In the genomic region with DNA sequence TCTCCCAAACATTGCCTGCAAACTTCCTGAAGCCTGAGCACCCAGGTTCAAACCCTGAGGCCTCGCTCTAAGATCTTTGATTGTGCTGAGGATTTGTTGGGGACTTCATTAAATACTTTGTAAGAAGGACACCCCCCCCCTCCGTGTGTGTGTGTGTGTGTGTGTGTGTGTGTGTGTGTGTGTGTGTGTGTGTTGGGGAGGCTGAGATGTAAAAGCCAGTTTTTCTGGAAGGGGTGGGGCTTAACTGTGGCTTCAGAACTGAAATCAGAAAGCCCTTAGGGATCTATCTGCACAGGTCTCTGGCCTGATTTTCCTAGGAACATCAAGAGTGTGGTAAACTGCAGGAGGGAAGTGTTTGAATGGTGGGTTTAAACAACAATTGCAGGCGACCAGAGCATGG, we compare ENCODE assay signal across 9 mouse cellular contexts. TPM values are rescaled to one million over a fixed set of nuclear protein-coding genes. Genes with fewer than 3 reads are reported as not detected.
A peak's percentile ranks its signal among the peaks of the same experiment; 100 is the strongest.
DNase-seq lines count a peak whose midpoint lies in the region; ATAC-seq lines count a peak whose summit lies in the region.
"Had no signal": no experiment of that assay in that cellular context is flagged by ENCODE, and none has a peak within 500 bp of the region (broad histone marks: within the 10 kb centered on the region; RNA-seq: fewer than 3 reads in every experiment).

No protein-coding gene starts in this region.

- H3K36me3 ChIP-seq in heart, embryonic 15.5 days: no peaks in the 10 kb centered on the region
- H3K36me3 ChIP-seq in heart, embryonic 11.5 days (ENCODE audit: control insufficient read depth, insufficient read depth, low read length): no peaks in the 10 kb centered on the region
- H3K36me3 ChIP-seq in stomach, embryonic 16.5 days (ENCODE audit: control insufficient read depth, insufficient read depth, low read length): no peaks in the 10 kb centered on the region

- H3K9me3 ChIP-seq in heart, embryonic 15.5 days (replicated peaks): no peaks in the 10 kb centered on the region
- no peaks in the 10 kb centered on the region for H3K9me3 ChIP-seq in heart, embryonic 11.5 days (replicated peaks; ENCODE audit: control insufficient read depth, low read length)
- no peaks in the 10 kb centered on the region for H3K9me3 ChIP-seq in stomach, embryonic 16.5 days (replicated peaks; ENCODE audit: control insufficient read depth, low read length)

- H3K27ac ChIP-seq in heart, embryonic 15.5 days: no peak overlapping the region
- no peak overlapping the region for H3K27ac ChIP-seq in heart, embryonic 11.5 days (ENCODE audit: low read depth, low read length)
- no peak overlapping the region for H3K27ac ChIP-seq in stomach, embryonic 16.5 days (ENCODE audit: low read length)

- H3K9ac ChIP-seq in heart, embryonic 15.5 days: no peak overlapping the region
- H3K9ac ChIP-seq in heart, embryonic 11.5 days (ENCODE audit: low read depth, low read length): no peak overlapping the region
- H3K9ac ChIP-seq in stomach, embryonic 16.5 days (ENCODE audit: low read length): no peak overlapping the region

- H3K27me3 ChIP-seq in heart, embryonic 15.5 days: peaks cover 60% of the 10 kb centered on the region
- H3K27me3 ChIP-seq in heart, embryonic 11.5 days (ENCODE audit: control insufficient read depth, insufficient read depth, low read length): peaks cover 52% of the 10 kb centered on the region
- H3K27me3 ChIP-seq in stomach, embryonic 16.5 days (ENCODE audit: control insufficient read depth, insufficient read depth, low read length): peaks cover 24% of the 10 kb centered on the region

- DNase-seq in right cerebral cortex, adult 18-20 months: peak; percentile 30
- no peak for DNase-seq in right cerebral cortex, postnatal 14 days
- DNase-seq in layer of hippocampus, postnatal 25 days (ENCODE audit: extremely low spot score in 1 of 2, low spot score in 1 of 2): peak; percentile 4 to 10
- no peak for DNase-seq in gastrocnemius, postnatal 36 days
- DNase-seq in urinary bladder, postnatal 10 days (ENCODE audit: low spot score): no peak
- DNase-seq: thymus, postnatal 14 days had no signal

- intact Hi-C loops in gastrocnemius, postnatal 36 days (cut with DNase I): no loop called here

- H3K4me2 ChIP-seq in heart, embryonic 15.5 days: peak overlapping the region; percentile 91
- no peak overlapping the region; the same call in 1 of the 2 replicates for H3K4me2 ChIP-seq in heart, embryonic 11.5 days
- peak overlapping the region; percentile 91; the same call in 1 of the 2 replicates for H3K4me2 ChIP-seq in stomach, embryonic 16.5 days (ENCODE audit: low read depth, low read length)

- WGBS in heart, embryonic 15.5 days: 34% methylated on average over 3 of the region's 3 CpGs
- WGBS in heart, embryonic 11.5 days (ENCODE audit: insufficient replicate concordance): 26% methylated on average over 3 of the region's 3 CpGs
- WGBS in stomach, embryonic 16.5 days: 39% methylated on average over 3 of the region's 3 CpGs

- peaks cover 25% of the 10 kb centered on the region for H3K4me1 ChIP-seq in heart, embryonic 15.5 days (replicated peaks)
- peaks cover 8% of the 10 kb centered on the region; the same call in 1 of the 2 replicates for H3K4me1 ChIP-seq in heart, embryonic 11.5 days (ENCODE audit: control insufficient read depth, insufficient read depth, low read length)
- peaks cover 17% of the 10 kb centered on the region for H3K4me1 ChIP-seq in stomach, embryonic 16.5 days (ENCODE audit: control insufficient read depth, insufficient read depth, low read length)

- ATAC-seq in heart, embryonic 15.5 days (replicated peaks; ENCODE audit: insufficient number of reproducible peaks, insufficient read depth, low FRiP score, low read depth): no peak
- ATAC-seq in heart, embryonic 11.5 days (replicated peaks; ENCODE audit: insufficient number of reproducible peaks, low FRiP score, low TSS enrichment): no peak
- ATAC-seq in stomach, embryonic 16.5 days (ENCODE audit: insufficient read depth, low FRiP score): no peak

- peak overlapping the region; percentile 51; the same call in 1 of the 2 replicates for H3K4me3 ChIP-seq in heart, embryonic 15.5 days
- no peak overlapping the region for H3K4me3 ChIP-seq in heart, embryonic 11.5 days (ENCODE audit: low read depth, low read length)
- H3K4me3 ChIP-seq in stomach, embryonic 16.5 days (replicated peaks; ENCODE audit: low read length): peak overlapping the region; percentile 58; the same call in 1 of the 2 replicates

RNA-seq across cellular contexts. Expression of gene Pgr, which starts 2.6 kb away (rescaled TPM):
- polyA plus RNA-seq in heart, embryonic 15.5 days (2015; fragmentation: Nextera tagmentation; extraction: Ambion mirVana): 0.05 and 0.16 TPM in 2 replicates
- polyA plus RNA-seq in heart, embryonic 11.5 days (2014; fragmentation: Nextera tagmentation; extraction: Ambion mirVana): not detected in 2 replicates
- 10 to 100 TPM; 10.4 to 11.2 TPM for total RNA-seq in layer of hippocampus, postnatal 25 days (2021)
- 0.22 and 0.32 TPM in 2 replicates for polyA plus RNA-seq in stomach, embryonic 16.5 days (2015; fragmentation: Nextera tagmentation; extraction: Ambion mirVana)
- total RNA-seq in gastrocnemius, postnatal 36 days (2021): not detected

Comparison
In these comparisons a context has a peak if more than half of its experiments do, and no peak if none do; other contexts are left out.
1. DNase-seq: peak in right cerebral cortex, adult 18-20 months (single experiment) and layer of hippocampus, postnatal 25 days (2 of 2); none in right cerebral cortex, postnatal 14 days (single experiment), gastrocnemius, postnatal 36 days (0 of 2) and urinary bladder, postnatal 10 days (single experiment).